Mouse (Mus musculus) liver, postnatal 0 days (tissue): ENCODE data around the gene Polr3f. TPM values are rescaled to one million over a fixed set of nuclear protein-coding genes. Genes with fewer than 3 reads are reported as not detected.

Experiments
- ATAC-seq: fragments of 200-750 bp; cut with Nextera tagmentation; 2 replicates; pipeline ENCODE4 v1.8.0; 2017; ENCODE audit warnings: mild to moderate bottlenecking, moderate library complexity
- DNase-seq: peaks from one replicate; pipeline ENCODE4 v3.0.0-alpha.2; 2016
- H3K27ac ChIP-seq: fragments of 300-500 bp; sonication (generic); 2 replicates; pipeline ENCODE4 v1.5.1; 2014; ENCODE audit warnings: antibody characterized with exemption, moderate library complexity, mild to moderate bottlenecking, low read depth
- H3K27me3 ChIP-seq: fragments of 300-500 bp; sonication (generic); 2 replicates; pipeline ENCODE4 v1.6.1; 2014; ENCODE audit warnings: low read length, control low read depth, mixed read lengths; ENCODE audit not compliant: insufficient read depth
- H3K36me3 ChIP-seq: fragments of 300-500 bp; sonication (generic); replicated peaks from 2 replicates; pipeline ENCODE4 v1.6.1; 2014; ENCODE audit warnings: mild to moderate bottlenecking, control low read depth, low read length, moderate library complexity, mixed read lengths; ENCODE audit not compliant: insufficient read depth
- H3K4me1 ChIP-seq: fragments of 300-500 bp; sonication (generic); 2 replicates; pipeline ENCODE4 v1.6.1; 2014; ENCODE audit warnings: antibody characterized with exemption, mild to moderate bottlenecking, control low read depth; ENCODE audit not compliant: insufficient read depth
- H3K4me2 ChIP-seq: fragments of 300-500 bp; sonication (generic); 2 replicates; pipeline ENCODE4 v1.6.1; 2014; ENCODE audit warnings: low read depth, mild to moderate bottlenecking, low read length, moderate library complexity, mixed read lengths
- H3K4me3 ChIP-seq: fragments of 300-500 bp; sonication (generic); 2 replicates; pipeline ENCODE4 v1.5.1; 2014; ENCODE audit warnings: low read depth, low read length
- H3K9ac ChIP-seq: fragments of 300-500 bp; sonication (generic); replicated peaks from 2 replicates; pipeline ENCODE4 v1.6.1; 2014; ENCODE audit warnings: mild to moderate bottlenecking, moderate library complexity
- H3K9me3 ChIP-seq: fragments of 300-500 bp; sonication (generic); 2 replicates; pipeline ENCODE4 v1.6.1; 2016; ENCODE audit warnings: mild to moderate bottlenecking, control low read depth, low read length, mixed read lengths
- CTCF ChIP-seq: sonication (generic); IDR thresholded peaks from 2 replicates; pipeline ENCODE4 v1.5.1; 2016; ENCODE audit warnings: antibody characterized with exemption, low read depth
- EP300 ChIP-seq: IDR thresholded peaks from 2 replicates; pipeline ENCODE4 v1.6.1; 2016; ENCODE audit warnings: antibody characterized with exemption, low read depth, mild to moderate bottlenecking
- WGBS: fragments of 180-500 bp; shearing (Covaris S2); extraction: QIAGEN DNeasy Blood & Tissue Kit; methylation state at CpG from one replicate; pipeline ENCODE4 v1.1.7; 2014; ENCODE audit not compliant: insufficient replicate concordance; 5-methylcytosine and 5-hydroxymethylcytosine counted together
- polyA plus RNA-seq: library from polyadenylated mRNA; unstranded; fragments of >200 nt; fragmentation: Nextera tagmentation; extraction: Ambion mirVana; gene quantifications from 2 replicates; pipeline ENCODE4 v1.2.1, GENCODE M21; 2015

Gene Polr3f
- polyA plus RNA-seq, 1 experiment from 2014 or later = 5.9 TPM

DNA sequence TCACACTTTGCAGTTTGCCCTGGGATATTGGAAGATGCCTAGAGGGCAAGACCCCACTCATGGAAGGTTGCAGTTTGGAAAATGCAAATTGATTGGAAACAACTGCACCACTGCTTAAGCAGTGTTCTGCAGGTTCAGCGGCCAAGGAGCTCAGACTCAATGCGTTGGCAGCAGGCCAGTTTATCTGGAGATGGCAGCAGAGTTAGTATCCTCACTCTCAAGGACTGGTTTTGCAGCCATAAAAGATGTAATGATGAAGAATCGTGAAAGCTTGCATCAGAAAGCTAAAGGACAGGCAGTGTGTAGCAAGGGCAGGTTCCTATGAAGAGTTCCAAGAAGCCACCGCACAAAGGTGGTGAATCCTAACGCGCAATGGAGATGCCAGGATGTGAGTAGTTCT, 25.4 kb upstream of the Polr3f start:
- no peak overlapping the region for H3K9ac ChIP-seq
- TF ChIP-seq CTCF = no peak
- TF ChIP-seq EP300 = no peak
- H3K4me2 ChIP-seq = no peak overlapping the region
- DNase-seq (no peak), ATAC-seq (no peak)
- no peak overlapping the region for H3K4me3 ChIP-seq
- H3K27ac ChIP-seq = no peak overlapping the region
- no peaks in the 10 kb centered on the region for H3K36me3 ChIP-seq
- no peaks in the 10 kb centered on the region for H3K9me3 ChIP-seq
- no peaks in the 10 kb centered on the region for H3K4me1 ChIP-seq
- no peaks in the 10 kb centered on the region for H3K27me3 ChIP-seq
- 77% methylated on average over 6 of the region's 6 CpGs for WGBS

GRCm38 (mm10) chr2:144514619-144515018, 12.9 kb upstream of the Polr3f start:
- ATAC-seq = no peak
- no peaks in the 10 kb centered on the region for H3K9me3 ChIP-seq
- H3K4me2 ChIP-seq = no peak overlapping the region
- H3K36me3 ChIP-seq = no peaks in the 10 kb centered on the region
- TF ChIP-seq CTCF (no peak), EP300 (no peak)
- no peak overlapping the region for H3K4me3 ChIP-seq
- H3K9ac ChIP-seq = no peak overlapping the region
- no peaks in the 10 kb centered on the region for H3K27me3 ChIP-seq
- H3K4me1 ChIP-seq = no peaks in the 10 kb centered on the region
- no peak for DNase-seq
- 74% methylated on average over 3 of the region's 3 CpGs for WGBS
- no peak overlapping the region for H3K27ac ChIP-seq

GRCm38 (mm10) chr2:144519772-144520171, 7.7 kb upstream of the Polr3f start:
- H3K4me2 ChIP-seq = no peak overlapping the region
- H3K27me3 ChIP-seq = peaks cover 2% of the 10 kb centered on the region; the same call in 1 of the 2 replicates
- no peaks in the 10 kb centered on the region for H3K9me3 ChIP-seq
- no peaks in the 10 kb centered on the region for H3K4me1 ChIP-seq
- H3K4me3 ChIP-seq = no peak overlapping the region
- WGBS = 60% methylated on average over 3 of the region's 3 CpGs
- no peak overlapping the region for H3K9ac ChIP-seq
- no peak for ATAC-seq
- H3K36me3 ChIP-seq = no peaks in the 10 kb centered on the region
- DNase-seq = no peak
- TF ChIP-seq CTCF (no peak), EP300 (no peak)
- H3K27ac ChIP-seq = no peak overlapping the region

- H3K9me3 ChIP-seq = no peaks in the 10 kb centered on the region
- H3K4me1 ChIP-seq = peaks cover 19% of the 10 kb centered on the region
- DNase-seq = no peak
- no peak overlapping the region for H3K9ac ChIP-seq
- 0 out of 2 replicates have a peak, but pooled peaks cover 6% of the 10 kb centered on the region for H3K36me3 ChIP-seq
- H3K4me3 ChIP-seq = no peak overlapping the region
- H3K27ac ChIP-seq = no peak overlapping the region
- TF ChIP-seq CTCF = no peak
- no peak for TF ChIP-seq EP300
- no peak for ATAC-seq
- peaks cover 9% of the 10 kb centered on the region; the same call in 1 of the 2 replicates for H3K27me3 ChIP-seq
- H3K4me2 ChIP-seq = no peak overlapping the region
- WGBS = 50% methylated on average over 10 of the region's 10 CpGs
These were observed 1.7 kb upstream of the Polr3f start for GRCm38 (mm10) chr2:144525856-144526255.

- TF ChIP-seq EP300 (no peak), CTCF (no peak)
- Histone ChIP-seq H3K4me2 (peak overlapping the region; percentile 91), H3K9ac (peak overlapping the region; percentile 92), H3K27ac (peak overlapping the region; percentile 73), H3K4me1 (peaks cover 19% of the 10 kb centered on the region), H3K9me3 (no peaks in the 10 kb centered on the region), H3K36me3 (peaks cover 18% of the 10 kb centered on the region), H3K27me3 (peaks cover 9% of the 10 kb centered on the region; the same call in 1 of the 2 replicates), H3K4me3 (peak overlapping the region; percentile 82)
- ATAC-seq (peak; percentile 29), DNase-seq (no peak)
- under 1% methylated on average over 24 of the region's 25 CpGs for WGBS
These were observed 280 bp downstream of the Polr3f start for GRCm38 (mm10) chr2:144527821-144528174.

DNA sequence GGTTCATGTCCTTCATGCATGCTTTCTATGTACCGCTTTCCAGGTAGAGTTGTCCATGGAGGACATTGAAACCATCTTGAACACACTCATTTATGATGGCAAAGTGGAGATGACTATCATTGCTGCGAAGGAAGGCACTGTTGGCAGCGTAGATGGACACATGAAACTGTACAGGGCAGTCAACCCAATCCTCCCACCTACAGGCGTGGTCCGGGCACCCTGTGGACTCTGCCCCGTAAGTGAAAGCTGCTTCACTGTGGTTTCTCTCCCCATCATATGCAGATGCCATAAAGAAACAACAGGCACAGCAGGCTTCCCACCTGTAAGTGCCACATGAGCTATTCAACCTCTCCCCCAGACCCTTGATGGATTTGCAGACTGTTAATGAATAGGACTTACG, 9.6 kb downstream of the Polr3f start:
- DNase-seq = no peak
- H3K9ac ChIP-seq = no peak overlapping the region
- H3K4me1 ChIP-seq = no peaks in the 10 kb centered on the region
- H3K4me3 ChIP-seq = no peak overlapping the region
- H3K36me3 ChIP-seq = peaks cover 81% of the 10 kb centered on the region
- no peak for TF ChIP-seq EP300
- TF ChIP-seq CTCF = no peak
- no peak for ATAC-seq
- peaks cover 4% of the 10 kb centered on the region; the same call in 1 of the 2 replicates for H3K9me3 ChIP-seq
- H3K27me3 ChIP-seq = no peaks in the 10 kb centered on the region
- WGBS = 90% methylated on average over 7 of the region's 7 CpGs
- no peak overlapping the region for H3K4me2 ChIP-seq
- H3K27ac ChIP-seq = no peak overlapping the region

DNA sequence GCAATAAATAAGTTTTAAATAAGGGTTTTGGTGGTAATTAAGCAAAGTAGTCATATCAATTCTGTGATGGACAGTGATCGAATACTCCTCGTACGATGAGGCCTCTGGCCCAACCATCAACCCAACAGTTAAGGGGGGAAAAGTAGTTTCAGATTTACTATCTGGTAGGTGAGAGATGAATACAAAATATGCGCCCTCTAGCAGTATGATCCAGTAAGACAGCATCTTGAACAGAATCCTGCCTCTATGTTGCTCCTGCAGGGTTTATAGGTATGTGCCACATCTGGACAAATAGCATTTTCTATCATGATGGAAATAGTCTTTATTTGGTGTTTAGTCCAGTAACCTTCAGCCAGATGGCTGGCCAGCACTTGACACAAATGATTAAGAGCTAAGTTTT, 13.7 kb downstream of the Polr3f start:
- WGBS = 82% methylated on average over 4 of the region's 4 CpGs

More for the DNA sequence above, 13.7 kb downstream of the Polr3f start:
- Histone ChIP-seq H3K4me1 (no peaks in the 10 kb centered on the region), H3K4me2 (no peak overlapping the region), H3K27ac (no peak overlapping the region), H3K36me3 (peaks cover 49% of the 10 kb centered on the region), H3K4me3 (no peak overlapping the region), H3K9me3 (no peaks in the 10 kb centered on the region), H3K9ac (no peak overlapping the region), H3K27me3 (no peaks in the 10 kb centered on the region)
- no peak for ATAC-seq
- DNase-seq = no peak
- TF ChIP-seq CTCF (peak; percentile 30), EP300 (no peak)
